Mouse (Mus musculus): ENCODE data around the gene Sap30l. TPM values are rescaled to one million over a fixed set of nuclear protein-coding genes. Genes with fewer than 3 reads are reported as not detected.

Sap30l gene
- 9.7 and 14.0 TPM in 2 replicates for total RNA-seq (2014; fragmentation: Nextera tagmentation)
- total RNA-seq (2017), result 13.3 and 21.9 TPM in 2 replicates

DNA sequence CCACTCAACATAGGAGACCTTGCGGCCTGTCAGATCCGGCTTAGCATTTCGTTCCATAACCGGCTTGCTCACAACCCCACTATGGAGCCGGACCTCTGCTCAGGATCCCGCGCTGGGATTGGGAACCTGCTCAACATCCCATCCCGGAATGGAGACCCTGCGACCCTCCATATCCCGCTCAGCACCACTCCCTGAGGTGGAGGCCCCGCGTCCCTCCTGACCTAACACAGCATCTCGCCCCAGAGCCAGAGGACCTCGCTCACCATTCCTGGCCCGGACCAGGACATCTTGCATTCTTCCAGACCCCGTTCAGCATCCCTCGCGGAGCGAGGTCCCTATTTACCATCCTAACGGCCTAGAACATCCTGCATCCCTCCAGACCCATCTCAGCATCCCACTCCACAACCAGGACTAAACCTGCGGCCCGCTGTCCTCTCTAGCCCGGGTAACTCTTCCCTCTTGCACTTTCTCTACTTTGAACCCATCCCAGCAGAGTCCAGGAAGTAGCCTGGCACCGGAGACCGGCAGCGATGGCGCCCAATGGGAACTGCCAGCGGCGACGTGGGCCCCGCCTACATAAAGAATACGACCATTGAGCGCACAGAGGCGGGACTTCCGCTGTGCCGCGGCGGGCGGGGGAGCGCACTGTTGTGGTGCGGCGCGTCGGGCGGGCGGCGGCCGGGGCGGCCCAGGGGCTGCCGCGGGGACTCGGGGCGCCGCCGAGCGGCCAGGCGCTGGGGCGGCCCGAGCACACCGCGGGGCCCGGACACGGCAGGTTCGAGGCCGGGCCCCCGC lies at the start of gene Sap30l:
Gene Sap30l, plus strand, starts transcription at position 667 of the 795 bp plus-strand sequence.
- peak; percentile 97 for ATAC-seq (replicated peaks; ENCODE audit: poor library complexity, severe bottlenecking)

GRCm38 (mm10) chr11:57753538-57754203 lies 47.8 kb upstream of the Sap30l start:
- ATAC-seq (replicated peaks; ENCODE audit: poor library complexity, severe bottlenecking), result no peak

DNA sequence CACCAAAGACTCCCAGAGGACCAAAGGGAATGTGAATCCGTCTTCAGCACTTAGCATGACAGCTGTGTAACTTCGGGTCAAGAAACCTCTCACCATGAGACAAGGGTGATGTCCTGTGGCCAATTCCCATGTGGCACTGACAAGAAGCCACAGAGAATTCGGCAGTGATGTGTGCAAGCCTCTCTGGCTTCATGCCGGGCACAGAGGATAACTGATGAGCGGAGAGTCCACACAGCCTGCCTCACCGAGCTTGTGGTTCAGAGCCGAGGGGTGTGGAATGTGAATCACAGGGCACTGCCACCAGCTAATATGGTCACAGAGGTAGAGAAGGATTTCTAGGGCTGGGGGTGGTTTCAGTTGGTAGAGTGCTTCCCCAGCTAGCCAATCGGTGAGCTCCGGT lies 42.8 kb upstream of the Sap30l start:
- ATAC-seq (replicated peaks; ENCODE audit: poor library complexity, severe bottlenecking), result no peak

DNA sequence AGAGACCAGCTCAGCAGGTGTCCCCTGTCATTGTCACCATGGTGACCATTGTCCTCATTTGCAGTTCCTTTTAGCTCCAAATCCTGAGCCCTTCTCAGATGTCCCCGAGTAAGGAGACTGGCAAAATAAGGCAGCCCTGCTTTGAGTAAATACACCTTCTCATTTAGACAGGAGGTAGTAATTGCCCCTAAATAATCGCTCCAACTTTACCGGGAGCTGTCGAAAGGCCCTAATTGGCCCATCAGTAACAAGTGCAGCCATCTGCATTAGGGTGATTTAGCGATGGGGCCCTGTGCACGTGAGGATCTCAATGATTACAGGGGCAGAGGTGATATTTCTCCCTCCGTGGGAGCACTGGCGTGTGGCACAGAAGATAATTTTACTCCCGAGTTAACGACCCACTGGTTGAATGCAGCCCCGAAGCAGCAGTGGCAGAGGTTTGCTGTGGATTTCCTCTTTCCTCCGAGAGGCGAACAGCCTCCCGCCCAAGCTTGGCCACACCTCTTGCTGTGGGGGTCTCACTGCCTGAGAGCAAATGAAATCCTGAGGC lies 40.9 kb upstream of the Sap30l start:
- ATAC-seq (replicated peaks; ENCODE audit: poor library complexity, severe bottlenecking), result no peak

DNA sequence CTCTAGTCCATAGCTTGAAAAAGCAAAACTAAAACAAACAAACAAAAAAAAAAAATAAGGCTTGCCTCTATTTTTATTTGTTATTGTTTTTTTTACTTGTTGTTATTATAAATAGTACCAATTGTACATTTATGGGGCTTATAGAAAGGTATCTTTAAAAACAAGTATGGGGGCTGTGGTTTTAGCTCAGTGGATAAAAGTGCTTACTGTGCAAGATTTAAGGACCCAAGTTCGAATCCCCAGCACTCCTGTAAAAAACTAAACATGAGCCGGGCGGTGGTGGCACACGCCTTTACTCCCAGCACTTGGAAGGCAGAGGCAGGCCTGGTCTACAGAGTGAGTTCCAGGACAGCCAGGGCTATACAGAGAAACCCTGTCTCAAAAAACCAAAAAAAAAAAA lies 40.1 kb upstream of the Sap30l start:
- no peak for ATAC-seq (replicated peaks; ENCODE audit: poor library complexity, severe bottlenecking)

DNA sequence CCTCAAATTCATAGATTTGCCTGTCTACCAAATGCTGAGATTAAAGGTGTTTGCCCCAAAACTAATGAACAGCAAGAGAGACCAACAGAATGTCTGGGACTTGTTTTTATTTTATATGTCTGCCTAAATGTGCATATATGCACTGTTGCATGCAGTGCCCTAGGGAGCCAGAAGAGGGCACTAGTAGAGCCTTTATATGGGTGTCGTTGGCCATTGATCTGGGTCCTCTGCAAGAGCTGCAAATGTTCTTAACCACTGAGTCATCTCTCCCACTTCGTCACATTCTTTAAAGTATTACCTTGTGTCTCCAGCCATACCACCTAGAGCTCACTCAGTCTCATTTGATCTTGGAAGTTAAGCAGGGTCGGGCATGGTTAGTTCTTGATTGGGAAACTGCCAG lies 37.3 kb upstream of the Sap30l start:
- ATAC-seq (replicated peaks; ENCODE audit: poor library complexity, severe bottlenecking), result no peak

DNA sequence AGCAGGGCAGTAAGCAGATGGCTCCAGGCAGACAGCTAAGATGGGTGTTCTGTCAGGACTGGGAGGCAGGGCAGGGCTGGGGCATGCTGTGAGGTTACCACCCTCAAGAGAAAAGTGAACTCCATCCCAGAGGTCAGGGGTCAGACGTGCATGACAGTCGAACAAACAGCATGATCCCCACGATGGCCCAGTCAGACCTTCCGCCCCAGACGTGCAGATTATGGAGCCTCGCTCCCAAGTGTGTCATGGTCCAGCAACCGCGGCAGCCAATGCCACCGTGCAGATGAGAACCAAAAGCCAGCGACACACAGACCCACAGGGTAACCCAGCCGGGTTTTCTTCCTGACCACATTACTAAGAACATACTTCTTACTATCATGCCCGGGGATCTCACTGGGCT lies 34.8 kb upstream of the Sap30l start:
- ATAC-seq (replicated peaks; ENCODE audit: poor library complexity, severe bottlenecking), result no peak

GRCm38 (mm10) chr11:57767171-57767570 lies 34.3 kb upstream of the Sap30l start:
- ATAC-seq (replicated peaks; ENCODE audit: poor library complexity, severe bottlenecking), result no peak

GRCm38 (mm10) chr11:57770776-57771175 lies 30.7 kb upstream of the Sap30l start:
- ATAC-seq (replicated peaks; ENCODE audit: poor library complexity, severe bottlenecking), result no peak

DNA sequence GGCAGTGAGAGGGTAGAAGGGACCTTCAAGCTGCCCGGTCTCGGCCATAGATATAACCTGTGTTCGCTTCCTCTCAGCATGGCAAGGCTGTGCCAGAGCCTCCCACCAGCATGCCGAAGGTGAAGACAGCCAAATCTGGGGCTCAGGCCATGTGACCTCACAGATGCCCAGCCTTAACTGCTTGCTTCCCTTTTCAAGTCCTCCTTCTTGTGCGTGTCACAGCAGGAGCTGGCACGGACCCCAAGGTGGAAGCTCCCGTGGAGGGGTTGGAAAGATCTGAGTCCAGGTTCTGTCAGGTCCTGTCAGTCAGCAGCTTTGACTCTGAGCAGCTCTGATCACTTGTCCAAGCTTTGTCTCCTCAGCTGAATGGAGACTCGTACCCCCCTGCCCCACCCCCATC lies 29.8 kb upstream of the Sap30l start:
- ATAC-seq (replicated peaks; ENCODE audit: poor library complexity, severe bottlenecking), result no peak

GRCm38 (mm10) chr11:57773479-57773878 lies 28.0 kb upstream of the Sap30l start:
- no peak for ATAC-seq (replicated peaks; ENCODE audit: poor library complexity, severe bottlenecking)

- ATAC-seq (replicated peaks; ENCODE audit: poor library complexity, severe bottlenecking), result no peak
Measured at GRCm38 (mm10) chr11:57773936-57774335, 27.5 kb upstream of the Sap30l start.

- no peak for ATAC-seq (replicated peaks; ENCODE audit: poor library complexity, severe bottlenecking)
Measured at GRCm38 (mm10) chr11:57775868-57776267, 25.6 kb upstream of the Sap30l start.

DNA sequence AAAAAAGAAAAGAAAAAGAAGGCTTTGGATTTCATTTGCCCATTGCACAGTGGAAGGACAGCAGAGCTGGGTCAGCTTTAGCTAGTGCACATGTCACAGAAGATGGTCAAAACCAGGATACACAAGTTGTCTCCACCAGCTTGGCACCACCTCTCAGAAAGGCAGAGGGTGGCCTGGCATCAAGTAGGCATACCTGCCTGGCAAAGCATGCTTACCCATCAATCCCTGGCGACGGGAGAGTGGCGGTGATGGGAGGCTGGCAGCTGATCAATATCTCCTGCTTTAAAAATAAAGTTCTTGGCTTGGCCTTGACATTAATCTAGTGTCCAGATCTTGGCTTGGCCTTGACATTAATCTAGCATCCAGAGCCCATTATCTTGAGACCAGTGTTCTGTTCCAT lies 24.9 kb upstream of the Sap30l start:
- ATAC-seq (replicated peaks; ENCODE audit: poor library complexity, severe bottlenecking), result no peak

- ATAC-seq (replicated peaks; ENCODE audit: poor library complexity, severe bottlenecking), result peak; percentile 88
Measured at GRCm38 (mm10) chr11:57778349-57778748, 23.1 kb upstream of the Sap30l start.

GRCm38 (mm10) chr11:57779824-57780223 lies 21.6 kb upstream of the Sap30l start:
- no peak for ATAC-seq (replicated peaks; ENCODE audit: poor library complexity, severe bottlenecking)

DNA sequence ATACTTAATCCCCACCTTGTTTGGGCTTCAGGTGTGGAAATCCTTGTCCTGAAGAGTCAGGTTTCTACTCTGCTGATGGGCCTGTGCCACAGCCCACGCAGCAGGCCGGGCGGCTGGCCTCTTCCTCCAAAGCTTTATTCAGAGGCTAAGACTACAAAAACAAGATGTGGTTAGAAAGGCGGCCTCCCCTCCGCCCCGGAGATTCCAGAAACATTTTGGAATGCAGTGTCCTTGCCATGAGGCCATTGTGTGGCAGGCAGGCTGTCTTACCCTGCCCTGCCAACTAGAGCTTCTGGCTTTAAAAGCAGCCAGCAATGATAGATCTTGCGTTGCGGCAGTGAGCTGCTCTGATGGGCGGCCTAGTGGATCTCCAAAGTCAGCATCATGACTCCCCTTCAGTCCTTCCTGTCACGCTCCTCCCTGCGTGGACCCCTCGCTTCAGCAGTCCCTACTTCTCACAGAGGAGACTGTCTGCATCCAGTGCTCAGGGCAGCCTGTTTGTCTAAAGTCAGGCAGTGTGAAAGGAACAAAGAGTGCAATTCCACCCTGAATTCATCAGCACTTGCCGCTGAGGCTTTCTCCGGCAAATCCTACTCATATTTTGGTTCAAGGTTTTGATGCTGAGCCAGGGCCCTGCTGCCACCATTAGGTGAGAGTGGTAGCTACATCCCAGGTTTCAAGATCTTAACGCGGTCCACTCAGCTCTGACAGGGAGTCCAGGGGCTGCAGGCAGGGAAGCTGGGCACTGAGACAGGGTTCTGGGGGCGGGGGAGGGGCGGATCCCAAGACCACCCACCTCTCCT lies 14.6 kb upstream of the Sap30l start:
- ATAC-seq (replicated peaks; ENCODE audit: poor library complexity, severe bottlenecking), result no peak

GRCm38 (mm10) chr11:57787913-57788312 lies 13.5 kb upstream of the Sap30l start:
- ATAC-seq (replicated peaks; ENCODE audit: poor library complexity, severe bottlenecking), result peak; percentile 41; the same call in 1 of the 2 replicates

DNA sequence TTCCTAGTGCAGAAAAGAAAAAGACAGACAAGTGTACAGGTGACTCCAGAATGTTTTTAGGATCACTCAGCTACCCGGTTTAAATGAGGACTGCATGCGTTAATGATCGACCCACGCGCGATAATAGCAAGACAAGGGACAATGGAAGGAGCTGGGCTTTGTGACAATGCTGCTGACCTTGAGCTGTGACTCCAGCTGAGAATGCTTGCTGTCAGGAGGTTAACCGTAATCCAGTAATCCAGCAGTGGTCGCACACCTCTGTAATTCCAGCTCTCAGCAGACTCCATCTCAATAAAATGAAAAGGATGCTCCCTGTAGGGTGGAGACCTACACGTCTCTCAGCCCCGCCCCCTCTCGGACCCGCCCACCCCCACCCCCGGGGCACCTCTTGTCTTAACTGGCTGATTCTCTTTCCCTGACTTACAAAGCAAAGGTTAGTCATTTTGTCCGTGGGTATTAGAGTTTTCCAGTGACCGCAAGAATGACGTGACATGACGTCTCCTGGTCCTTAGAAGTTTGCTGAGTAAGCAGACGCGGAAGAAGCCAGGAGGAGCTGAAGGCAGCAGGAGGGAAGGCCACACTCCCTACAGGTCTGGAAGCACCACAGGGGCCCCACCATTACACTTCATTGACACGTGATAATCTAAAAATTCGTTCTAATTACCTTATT lies 10.4 kb upstream of the Sap30l start:
- ATAC-seq (replicated peaks; ENCODE audit: poor library complexity, severe bottlenecking), result peak; percentile 64

GRCm38 (mm10) chr11:57795086-57795485 lies 6.4 kb upstream of the Sap30l start:
- no peak for ATAC-seq (replicated peaks; ENCODE audit: poor library complexity, severe bottlenecking)

Data from granulocyte monocyte progenitor cell, adult 5-6 weeks (primary cell).